Mouse (Mus musculus) mesoderm, embryonic 11.5 days (tissue): ENCODE measurements around the gene Sf3b6.

Experiments
- DNase-seq: peaks from one replicate; pipeline ENCODE4 v3.0.0-alpha.2; 2012; ENCODE audit warnings: low read depth, low spot score

The Sf3b6 gene

DNA sequence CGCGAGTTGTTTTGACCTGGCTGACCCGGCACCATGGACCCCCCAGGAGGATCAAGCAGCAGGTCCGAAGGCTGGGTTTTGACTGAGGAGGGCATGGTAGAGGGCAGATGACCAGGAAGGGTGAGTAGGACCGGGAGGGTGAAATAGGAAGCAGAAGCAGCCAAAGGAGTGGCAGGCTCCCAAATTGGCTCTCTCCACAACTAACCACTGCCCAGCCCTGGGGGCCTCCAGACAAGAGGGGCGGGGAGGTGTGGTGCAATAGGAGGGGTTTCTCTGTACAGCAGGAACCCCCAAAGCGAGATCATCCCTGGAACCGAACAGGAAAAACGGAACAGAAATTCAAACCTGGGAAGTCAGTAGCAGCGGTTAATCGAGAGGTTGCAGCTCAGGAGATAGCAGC lies 23.4 kb downstream of the Sf3b6 start:
- DNase-seq = no peak

DNA sequence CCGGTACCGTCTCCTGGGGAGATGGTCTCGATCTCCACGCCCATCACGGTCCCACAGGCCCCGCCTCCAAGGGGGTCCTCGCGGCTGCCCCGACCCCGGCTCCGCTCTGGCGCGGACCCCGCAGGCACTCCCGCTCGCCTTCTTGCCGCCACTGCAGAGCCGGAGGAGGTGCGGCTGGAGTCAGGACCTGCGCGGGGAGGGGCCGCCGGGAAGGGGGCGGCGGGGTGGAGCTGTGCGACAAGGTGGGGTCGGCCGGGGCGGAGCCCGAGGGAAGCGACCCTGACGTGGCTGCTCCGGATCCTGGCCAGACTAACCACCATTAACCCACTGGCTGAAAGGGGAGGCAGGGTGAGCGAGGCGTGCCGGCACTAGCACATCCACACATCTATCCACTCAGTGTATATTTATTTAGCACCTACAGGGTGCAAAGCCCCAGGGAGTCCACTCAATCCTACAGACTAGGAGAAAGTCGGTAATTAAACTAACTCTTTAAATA lies 24.1 kb downstream of the Sf3b6 start, which contains the start of gene Fkbp1b:
Gene Fkbp1b (minus strand): TSS at position 200 of the 496 bp plus-strand sequence.
- DNase-seq = peak; percentile 72

DNA sequence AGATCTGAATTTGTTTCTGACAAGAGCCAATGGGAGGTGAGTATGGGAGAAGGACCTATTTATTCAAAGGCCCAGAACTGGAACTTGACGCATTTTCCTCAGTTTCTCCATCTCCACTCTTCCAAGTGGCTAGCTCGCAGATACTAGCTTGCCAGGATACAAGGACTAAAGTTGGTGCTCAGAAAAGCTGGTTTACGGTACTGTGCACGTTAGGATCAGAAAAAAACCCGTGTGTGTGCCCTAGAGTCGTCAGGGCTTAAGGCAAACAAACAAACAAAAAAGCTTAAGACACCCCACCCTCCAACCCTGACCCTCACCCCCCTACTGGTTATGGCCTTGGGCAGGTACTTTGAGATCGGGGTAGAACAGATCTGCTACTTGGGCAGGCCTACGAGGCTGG lies 25.1 kb downstream of the Sf3b6 start:
- DNase-seq = no peak

DNA sequence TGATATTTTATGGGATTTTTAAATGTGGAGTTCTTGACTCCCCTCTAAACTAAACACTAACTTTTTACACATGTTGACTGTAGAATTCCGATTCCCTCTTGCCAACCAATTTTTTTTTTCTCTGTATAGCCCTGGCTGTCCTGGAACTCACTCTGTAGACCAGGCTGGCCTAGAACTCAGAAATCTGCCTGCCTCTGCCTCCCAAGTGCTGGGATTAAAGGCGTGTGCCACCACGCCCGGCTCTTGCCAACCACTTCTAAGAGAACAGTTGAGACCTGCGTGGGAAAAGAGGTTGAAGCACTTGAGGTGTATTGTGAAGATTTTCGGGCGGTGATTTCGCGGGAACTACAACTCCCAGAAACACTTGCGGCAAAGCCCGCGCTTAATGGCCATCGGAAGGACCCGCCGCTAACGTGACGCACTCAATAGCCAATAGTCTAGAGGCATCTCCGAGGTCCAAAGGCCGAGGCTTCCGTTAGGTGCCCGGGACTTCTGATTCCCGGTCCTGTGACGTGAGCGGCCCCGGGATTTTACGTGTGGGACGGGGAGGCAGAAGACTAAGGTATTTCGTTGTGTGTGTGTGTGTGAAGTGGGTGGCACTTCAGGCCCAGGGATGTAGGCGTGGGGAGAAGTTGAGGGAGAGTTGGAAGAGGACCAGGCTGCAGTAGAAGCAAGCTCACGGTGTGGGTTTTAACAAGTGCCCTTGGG lies 25.7 kb downstream of the Sf3b6 start, which contains the start of gene Wdcp:
Gene Wdcp (plus strand): TSS at position 414 of the 708 bp plus-strand sequence.
- DNase-seq = peak; percentile 93

DNA sequence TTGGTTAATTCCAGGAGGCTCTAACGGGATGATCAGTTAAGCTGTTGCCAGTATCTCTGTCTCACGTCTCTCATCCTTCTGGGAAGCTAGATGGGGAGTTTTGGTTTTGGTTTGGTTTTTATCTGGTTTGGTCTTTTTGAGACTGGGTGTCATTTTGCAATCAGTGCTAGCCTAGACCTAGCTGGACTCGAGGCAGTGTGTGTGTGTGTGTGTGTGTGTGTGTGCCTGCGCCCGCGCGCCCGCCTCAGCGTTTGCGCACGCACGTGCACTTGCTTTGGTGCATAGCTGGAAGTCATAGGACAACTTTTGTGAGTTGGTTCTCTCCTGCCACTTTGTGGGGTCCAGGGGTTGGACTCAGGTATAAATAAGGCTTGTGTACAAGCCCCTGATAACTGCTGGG lies 26.4 kb downstream of the Sf3b6 start:
- DNase-seq = peak; percentile 40

DNA sequence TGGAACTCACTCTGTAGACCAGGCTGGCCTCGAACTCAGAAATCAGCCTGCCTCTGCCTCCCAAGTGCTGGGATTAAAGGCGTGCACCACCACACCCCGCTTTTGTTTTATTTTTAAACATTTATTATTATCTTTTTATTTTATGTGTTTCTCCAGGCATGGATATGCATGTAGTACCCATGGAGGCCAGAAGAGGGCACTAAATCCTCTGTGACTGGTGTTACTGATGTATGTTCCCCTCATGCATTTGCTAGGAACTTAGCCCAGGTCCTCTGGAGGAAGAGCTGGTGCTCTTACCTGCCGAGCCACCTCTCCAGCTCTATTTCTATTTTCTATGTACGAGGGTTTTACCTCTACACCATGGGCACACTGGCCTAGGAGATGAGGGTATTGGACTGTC lies 38.8 kb downstream of the Sf3b6 start:
- DNase-seq = peak; percentile 21

DNA sequence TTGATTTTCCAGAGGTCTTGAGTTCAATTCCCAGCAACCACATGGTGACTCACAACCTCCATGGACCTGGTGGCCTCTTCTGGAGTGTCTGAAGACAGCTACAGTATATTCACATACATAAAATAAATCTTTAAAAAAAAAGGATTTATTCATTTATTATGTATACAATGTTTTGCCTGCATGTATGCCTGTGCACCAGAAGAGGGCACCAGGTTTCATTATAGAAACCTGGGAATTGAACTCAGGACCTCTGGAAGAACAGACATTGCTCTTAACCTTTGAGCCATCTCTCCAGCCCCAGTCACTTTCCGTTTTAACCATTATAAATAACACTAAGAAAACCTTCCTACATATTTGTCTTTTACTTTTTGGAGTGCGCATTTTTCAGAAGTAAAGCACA lies 39.5 kb downstream of the Sf3b6 start:
- no peak for DNase-seq

DNA sequence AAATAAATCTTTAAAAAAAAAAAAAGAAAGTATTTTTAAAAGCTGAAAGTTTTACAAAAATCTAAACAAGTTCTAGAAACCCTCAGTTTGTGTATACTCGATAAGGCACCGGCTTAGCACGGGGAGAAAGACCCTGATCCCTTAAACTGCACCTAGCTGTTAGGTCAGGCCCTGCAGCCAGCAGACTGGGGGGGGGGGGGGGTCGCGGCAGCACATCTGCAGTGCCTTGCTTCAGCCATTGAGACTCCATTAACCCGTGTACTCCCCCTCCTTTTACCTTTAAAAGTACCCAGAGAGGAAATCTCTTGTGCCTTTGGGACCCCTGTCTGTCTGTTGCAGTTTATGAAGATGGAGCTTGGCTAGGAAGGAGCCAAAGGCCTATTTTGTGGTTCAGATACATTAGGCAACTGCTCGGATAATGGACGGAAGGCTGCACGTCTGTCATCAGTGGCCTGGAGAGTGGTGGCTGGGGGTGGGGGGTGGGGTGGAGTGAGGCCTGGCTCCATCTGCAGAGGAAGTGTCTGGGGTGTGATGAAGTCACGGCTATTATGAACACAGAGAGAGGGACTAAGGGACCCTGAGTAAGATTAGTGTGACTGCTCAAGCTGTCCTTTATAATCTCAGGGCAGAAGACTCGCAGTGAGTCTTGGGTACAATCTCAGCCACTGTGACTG lies 42.0 kb downstream of the Sf3b6 start:
- DNase-seq = peak; percentile 41

DNA sequence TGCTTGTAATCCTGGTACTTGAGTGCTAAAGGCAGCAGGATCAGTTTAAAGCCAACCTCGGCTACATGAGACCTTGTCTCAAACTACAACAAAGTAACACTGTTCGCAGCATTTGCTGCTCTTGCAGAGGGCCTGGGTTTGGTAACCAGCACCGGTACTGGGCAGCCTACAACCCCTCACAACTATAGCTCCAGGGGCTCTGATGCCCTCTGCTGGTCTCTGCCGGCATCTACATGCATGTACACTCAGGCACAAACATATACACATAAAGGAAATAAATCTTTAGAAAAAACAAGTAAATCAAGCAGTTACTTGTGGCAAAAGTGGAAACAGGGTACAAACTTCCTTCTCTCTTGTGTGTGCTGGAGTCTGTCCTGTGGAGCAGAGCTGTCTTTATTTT lies 45.3 kb downstream of the Sf3b6 start:
- no peak for DNase-seq

DNA sequence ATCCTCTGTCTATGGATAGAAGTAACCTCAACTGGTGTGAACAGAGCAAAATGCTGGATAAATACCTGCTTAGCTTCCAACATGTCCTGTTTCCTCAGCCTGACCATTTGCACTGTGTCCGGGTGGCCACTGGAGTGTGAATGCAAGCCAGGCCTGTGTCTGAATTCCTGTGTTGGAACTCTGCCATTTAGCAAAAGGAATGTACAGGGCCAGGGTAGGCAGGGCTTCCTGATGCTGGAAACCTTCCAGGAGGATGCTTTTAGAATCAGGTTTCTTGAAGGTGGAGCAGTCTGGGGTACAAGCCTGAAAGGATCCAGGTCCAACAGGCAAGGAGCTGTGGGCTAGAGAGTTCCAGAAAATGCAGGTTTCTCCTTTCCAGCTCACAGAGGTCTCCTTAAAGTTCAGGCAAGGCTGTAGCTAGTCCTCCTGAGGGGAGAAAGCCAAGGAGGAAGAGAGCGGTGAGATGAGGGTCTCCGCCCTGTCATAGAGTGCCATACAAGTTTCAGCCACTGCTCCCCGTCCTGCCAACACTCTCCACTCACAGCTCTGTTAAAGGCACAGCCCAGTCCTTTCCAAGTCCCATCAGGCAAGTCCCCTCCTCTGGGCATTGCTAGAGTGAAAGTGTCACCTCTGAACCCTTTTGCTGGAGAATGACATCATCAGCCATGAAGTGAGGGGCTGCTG lies 46.5 kb downstream of the Sf3b6 start:
- DNase-seq = no peak

DNA sequence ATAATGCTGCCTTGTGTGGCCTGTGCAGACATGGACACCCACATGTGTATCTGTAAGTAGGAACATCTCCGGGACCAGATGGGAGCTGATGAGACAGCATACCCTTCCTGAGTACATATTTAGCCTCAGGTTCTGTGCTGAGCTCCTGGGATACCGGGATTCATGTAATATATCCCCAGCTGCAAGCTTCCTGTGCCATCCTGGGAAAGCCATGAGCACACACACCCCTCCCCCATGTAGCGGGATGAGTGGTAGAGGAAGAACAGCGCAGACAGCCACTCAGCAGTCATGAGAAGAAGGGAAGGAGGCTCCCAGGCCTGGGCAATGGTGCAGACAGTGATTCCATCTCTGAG lies 47.0 kb downstream of the Sf3b6 start:
- DNase-seq = no peak

DNA sequence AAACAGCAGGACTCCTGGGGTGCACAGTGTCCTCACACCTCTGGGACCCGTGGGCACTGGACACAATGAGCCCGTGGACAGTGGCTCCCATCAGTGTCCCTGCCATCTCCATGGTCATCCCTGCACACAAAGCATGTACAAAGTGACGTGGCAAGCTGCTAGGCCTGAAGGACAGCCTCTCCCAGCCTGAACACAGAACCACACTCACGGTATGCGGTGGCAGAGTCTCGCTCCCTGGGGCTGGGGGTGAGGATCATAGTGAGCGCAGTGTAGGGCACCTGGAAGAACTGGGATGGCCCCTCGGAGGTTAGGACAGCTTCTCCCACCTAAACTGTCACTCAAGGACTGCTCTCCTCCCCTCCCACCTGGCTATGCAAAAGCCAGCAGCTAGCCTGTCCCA lies 51.6 kb downstream of the Sf3b6 start:
- DNase-seq = no peak

DNA sequence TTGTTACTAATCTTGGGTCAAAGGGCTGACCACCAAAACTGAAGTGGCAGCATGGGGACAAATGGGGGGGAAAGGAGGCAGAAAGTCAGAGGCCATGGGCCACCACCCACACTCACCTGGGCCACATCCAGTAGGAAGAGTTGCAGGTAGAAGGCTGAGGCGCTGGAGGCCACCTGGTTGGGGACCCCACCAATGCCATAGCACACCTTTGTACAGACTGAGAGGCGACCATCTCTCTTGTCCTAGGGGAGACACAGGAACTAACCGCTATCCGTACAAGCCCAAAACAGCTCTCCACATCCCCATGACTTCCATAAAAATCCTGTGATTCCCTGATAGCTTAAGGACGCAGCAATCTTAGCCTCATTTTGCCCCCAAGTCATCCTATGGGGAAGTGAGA lies 53.9 kb downstream of the Sf3b6 start:
- DNase-seq = no peak

DNA sequence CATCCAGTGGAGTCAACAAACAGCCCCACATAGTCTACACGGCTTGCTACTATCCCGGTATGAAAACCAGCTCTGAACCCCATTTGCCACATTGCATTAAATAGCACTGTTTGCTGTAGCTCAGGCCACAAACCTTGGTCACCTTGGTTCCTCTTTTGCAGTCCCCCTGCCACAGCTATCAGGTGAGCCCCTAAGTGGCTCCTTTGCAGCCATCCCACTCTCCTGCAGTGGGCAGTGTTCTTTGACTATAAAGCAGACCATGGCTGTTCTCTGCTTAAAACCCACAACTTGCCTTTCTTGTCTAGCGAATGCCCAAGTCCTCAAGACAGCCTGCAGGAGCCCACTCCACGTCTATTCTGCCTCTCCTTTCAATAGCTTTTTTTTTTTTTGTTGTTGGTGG lies 54.9 kb downstream of the Sf3b6 start:
- DNase-seq = no peak

DNA sequence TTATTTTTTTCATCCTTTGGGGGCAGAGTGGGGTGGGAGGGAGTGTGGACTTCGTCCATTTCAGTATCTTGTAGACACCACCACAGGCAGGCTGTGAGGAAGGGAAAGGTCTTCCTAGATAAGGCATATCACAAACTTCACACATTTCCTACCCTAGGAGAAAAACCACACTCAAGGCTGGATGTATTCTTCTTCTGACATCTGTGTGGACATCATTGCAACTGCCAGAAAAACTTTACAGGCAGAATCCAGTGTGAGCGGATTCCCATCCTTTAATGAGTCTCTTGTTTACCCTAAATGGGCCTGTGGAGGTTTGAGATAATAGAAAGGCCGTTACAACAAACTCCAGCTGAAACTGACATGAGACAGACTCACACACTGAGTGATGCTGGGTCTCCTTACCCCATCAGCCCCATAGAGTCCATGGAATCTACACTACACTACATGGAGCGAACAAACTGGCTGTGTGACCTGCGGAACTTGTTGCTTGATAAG lies 55.7 kb downstream of the Sf3b6 start:
- no peak for DNase-seq

DNA sequence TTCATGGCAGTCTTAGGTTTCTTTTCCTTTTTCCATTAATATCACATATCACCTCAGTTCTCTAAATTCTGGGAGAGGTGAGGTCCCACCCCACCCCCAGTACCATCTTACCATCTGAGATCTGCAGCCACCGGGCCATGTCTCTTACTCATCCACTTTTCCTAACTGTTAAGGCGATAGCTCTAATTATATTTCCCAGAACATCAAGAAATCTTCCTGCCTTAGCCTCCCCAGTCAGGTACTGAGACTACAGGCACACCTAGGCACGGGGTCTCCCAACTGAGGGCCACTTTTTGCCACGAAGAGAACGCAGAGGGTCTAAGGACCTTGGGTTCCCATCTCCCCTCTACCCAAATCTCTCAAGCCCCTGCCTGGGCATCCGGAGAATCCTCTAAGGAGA lies 56.2 kb downstream of the Sf3b6 start:
- no peak for DNase-seq

DNA sequence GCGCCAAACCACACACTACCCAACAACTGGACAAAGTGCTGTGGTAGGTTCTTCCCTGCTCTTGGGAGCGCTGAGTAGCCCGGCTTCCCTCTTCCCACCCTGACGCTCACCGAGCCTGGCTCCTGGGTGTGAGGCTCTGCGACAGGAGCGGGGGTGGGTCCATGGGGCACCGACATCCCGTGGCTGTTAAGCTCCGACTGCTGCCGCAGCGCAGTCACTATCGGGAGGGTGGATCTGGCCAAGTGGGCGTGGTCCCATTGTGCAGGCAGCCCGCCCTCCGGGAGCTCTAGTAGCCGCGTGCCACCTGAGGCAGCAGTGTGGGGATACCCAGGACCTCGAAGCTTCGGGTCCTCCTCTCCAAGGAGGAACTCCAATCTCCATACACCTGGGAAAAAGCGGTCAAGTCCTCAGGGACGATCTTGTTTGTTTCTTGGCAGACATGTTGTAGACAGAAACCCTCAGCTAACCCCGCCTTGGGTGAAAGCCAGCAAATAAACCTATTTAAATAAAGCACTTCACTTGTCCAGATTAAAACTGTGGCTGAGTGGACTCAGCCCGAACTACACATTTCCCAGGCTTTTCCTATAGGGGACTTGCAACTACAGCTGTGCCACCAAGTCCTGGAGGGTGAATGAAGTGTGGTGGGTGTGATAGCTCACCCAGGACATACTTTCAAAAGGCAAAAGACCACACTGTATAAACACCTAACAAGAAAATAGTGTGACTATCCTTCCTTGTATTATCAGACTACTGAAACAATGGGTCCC lies 57.0 kb downstream of the Sf3b6 start, which contains the start of gene Mfsd2b:
Gene Mfsd2b (minus strand): TSS at position 199 of the 767 bp plus-strand sequence.
- peak; percentile 70 for DNase-seq

DNA sequence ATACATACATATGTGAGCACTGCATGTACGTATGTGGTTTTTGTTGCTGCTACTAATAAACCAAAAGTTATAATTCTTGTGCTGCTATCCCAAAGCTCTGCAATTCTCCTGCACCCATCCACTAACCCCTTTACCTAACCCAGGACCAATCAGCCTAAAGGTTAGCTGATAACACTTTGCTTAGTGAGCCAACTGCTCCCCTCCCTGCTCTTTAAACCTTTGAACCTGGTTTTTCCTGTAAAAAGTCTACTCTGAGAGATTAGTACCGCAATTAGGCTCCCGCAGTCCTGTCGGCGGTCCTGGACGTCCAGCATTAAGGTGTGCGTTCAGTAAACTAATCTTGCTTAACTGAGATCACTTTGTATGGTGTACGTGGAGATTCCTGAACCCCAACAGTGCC lies 58.3 kb downstream of the Sf3b6 start:
- no peak for DNase-seq
